Mouse (Mus musculus): ENCODE measurements around the gene Ewsr1.

DNA sequence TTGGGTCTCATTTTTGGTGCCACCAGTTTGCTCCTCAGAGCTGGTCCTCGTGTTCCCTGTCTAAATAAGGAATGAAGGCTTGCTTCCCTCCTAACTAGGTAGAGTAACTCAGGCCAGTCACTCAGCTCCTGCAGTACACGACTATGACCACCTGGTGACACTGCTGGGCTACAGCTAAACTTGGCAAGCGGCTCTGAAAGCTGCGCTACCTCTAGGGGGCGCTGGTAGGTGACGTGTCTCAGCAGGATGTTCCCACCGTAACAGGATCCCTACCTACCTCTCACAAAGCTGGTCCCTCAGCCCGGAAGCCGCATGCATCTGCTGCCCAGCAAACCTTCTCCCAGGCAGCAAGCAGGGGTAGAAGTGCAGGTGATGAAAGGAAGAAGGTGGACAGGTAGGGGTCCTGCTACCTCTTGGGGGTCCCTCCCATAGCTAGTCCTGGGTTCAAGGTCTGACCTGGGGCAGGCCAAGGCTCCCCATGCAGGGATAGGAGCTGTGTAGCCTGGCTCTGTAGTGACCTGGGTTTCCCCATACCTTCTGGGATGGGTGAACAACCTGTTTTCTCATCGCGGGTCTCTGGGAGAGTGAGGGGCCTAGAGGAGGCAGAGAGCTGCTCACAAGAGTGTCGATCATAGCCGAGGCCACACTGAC, 16.0 kb upstream of the Ewsr1 start:
- TF ChIP-seq CTCF (IDR thresholded peaks at IDR 0.05; ENCODE audit: borderline replicate concordance, insufficient read depth, low read depth, low read length) (peak; percentile 100), POLR2A (IDR thresholded peaks at IDR 0.05; ENCODE audit: borderline replicate concordance, insufficient read depth, low read length) (no peak)

Data from cerebellum, adult 2 months (tissue).